Comparison of ENCODE assay signal across 9 mouse cellular contexts in the genomic region with DNA sequence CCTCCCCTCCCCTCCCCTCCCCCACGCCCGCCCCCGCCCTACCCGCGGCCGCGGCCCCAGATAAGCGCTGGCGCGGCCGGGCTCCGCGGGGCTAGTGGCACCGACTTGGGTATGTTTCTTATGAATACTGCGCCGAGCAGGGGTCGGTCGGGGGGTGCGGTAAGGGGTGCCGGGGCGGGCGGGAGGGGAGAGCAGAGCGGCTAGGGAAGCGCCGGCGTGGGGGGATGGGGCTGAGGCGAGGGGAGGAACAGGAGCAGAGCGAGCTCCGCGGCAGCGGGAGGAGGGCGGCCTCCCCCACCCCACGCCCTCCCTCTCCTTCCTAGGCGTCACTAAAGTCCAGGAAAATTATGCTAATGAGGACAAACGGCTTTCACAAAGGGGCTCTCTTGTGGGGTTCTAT. TPM values are rescaled to one million over a fixed set of nuclear protein-coding genes. Genes with fewer than 3 reads are reported as not detected.
DNase-seq lines count a peak whose midpoint lies in the region; ATAC-seq and TF ChIP-seq lines count a peak whose summit lies in the region.
"Had no signal": no experiment of that assay in that cellular context is flagged by ENCODE, and none has a peak within 500 bp of the region (broad histone marks: within the 10 kb centered on the region; RNA-seq: fewer than 3 reads in every experiment).

No protein-coding gene starts in this region.

- peak; percentile 55 for DNase-seq in gastrocnemius, adult 2 months
- DNase-seq in gastrocnemius, postnatal 25 days, result no peak
- peak; percentile 54 for DNase-seq in lung, postnatal 36 days
- no peak for DNase-seq in layer of hippocampus, adult 9-11 months
- DNase-seq in gastrocnemius, adult 8-10 months (ENCODE audit: low spot score in 2 of 2), result no peak
- DNase-seq: right cerebral cortex, postnatal 4 days had no signal

- 0% methylated on average over 24 of the region's 35 CpGs for WGBS in embryonic facial prominence, embryonic 13.5 days
- WGBS in kidney, embryonic 16.5 days, result under 1% methylated on average over 13 of the region's 35 CpGs

- peak overlapping the region; percentile 71 for H3K27ac ChIP-seq in gastrocnemius, adult 2 months
- H3K27ac ChIP-seq in embryonic facial prominence, embryonic 13.5 days, result no peak overlapping the region
- peak overlapping the region; percentile 97 for H3K27ac ChIP-seq in kidney, embryonic 16.5 days (ENCODE audit: low read length)

- H3K4me1 ChIP-seq in embryonic facial prominence, embryonic 13.5 days, result peaks cover 7% of the 10 kb centered on the region
- H3K4me1 ChIP-seq in kidney, embryonic 16.5 days (ENCODE audit: insufficient read depth, low read length), result peaks cover 82% of the 10 kb centered on the region

- TF ChIP-seq CTCF in gastrocnemius, adult 2 months (IDR thresholded peaks at IDR 0.05), result no peak

- intact Hi-C loops in gastrocnemius, adult 2 months (cut with DNase I), result no loop called here

- ATAC-seq in embryonic facial prominence, embryonic 13.5 days (ENCODE audit: insufficient number of reproducible peaks, insufficient read depth, low FRiP score, low TSS enrichment, low read depth), result no peak
- ATAC-seq in kidney, embryonic 16.5 days (ENCODE audit: low FRiP score, low TSS enrichment), result peak; percentile 44
- no peak for ATAC-seq in monocyte, adult 5-6 weeks (replicated peaks; ENCODE audit: insufficient number of reproducible peaks, low FRiP score, low TSS enrichment, poor library complexity, severe bottlenecking)

- H3K36me3 ChIP-seq in embryonic facial prominence, embryonic 13.5 days, result no peaks in the 10 kb centered on the region
- no peaks in the 10 kb centered on the region for H3K36me3 ChIP-seq in kidney, embryonic 16.5 days (ENCODE audit: insufficient read depth, low read length)

- no peaks in the 10 kb centered on the region for H3K9me3 ChIP-seq in embryonic facial prominence, embryonic 13.5 days
- no peaks in the 10 kb centered on the region for H3K9me3 ChIP-seq in kidney, embryonic 16.5 days (ENCODE audit: low read length)

- H3K4me3 ChIP-seq in gastrocnemius, adult 2 months, result peak overlapping the region; percentile 72
- H3K4me3 ChIP-seq in embryonic facial prominence, embryonic 13.5 days, result peak overlapping the region; percentile 11; the same call in 1 of the 2 replicates
- H3K4me3 ChIP-seq in kidney, embryonic 16.5 days (ENCODE audit: low read length), result peak overlapping the region; percentile 63

- no peak overlapping the region for H3K9ac ChIP-seq in embryonic facial prominence, embryonic 13.5 days
- H3K9ac ChIP-seq in kidney, embryonic 16.5 days (replicated peaks; ENCODE audit: low read length), result peak overlapping the region; percentile 89

- H3K4me2 ChIP-seq in embryonic facial prominence, embryonic 13.5 days, result no peak overlapping the region
- H3K4me2 ChIP-seq in kidney, embryonic 16.5 days (replicated peaks; ENCODE audit: low read depth, low read length), result peak overlapping the region; percentile 72

- H3K27me3 ChIP-seq in embryonic facial prominence, embryonic 13.5 days, result peaks cover 99% of the 10 kb centered on the region
- no peaks in the 10 kb centered on the region for H3K27me3 ChIP-seq in kidney, embryonic 16.5 days (ENCODE audit: insufficient read depth, low read length)

RNA-seq across cellular contexts. Expression of a gene that starts 1.4 kb away (rescaled TPM):
- total RNA-seq in gastrocnemius, adult 2 months (2021), result under 1 TPM in 1 of 2 experiments, not detected in 1; 0.10 TPM
- not detected for total RNA-seq in gastrocnemius, postnatal 25 days (2021)
- 0.08 TPM in 1 of 2 replicates, not detected in the other for polyA plus RNA-seq in embryonic facial prominence, embryonic 13.5 days (2015; fragmentation: Nextera tagmentation; extraction: Ambion mirVana)
- 1.7 and 2.5 TPM in 2 replicates for polyA plus RNA-seq in kidney, embryonic 16.5 days (2015; fragmentation: Nextera tagmentation; extraction: Ambion mirVana)
- total RNA-seq in monocyte, adult 5-6 weeks (2017), result not detected in 3 replicates
- under 1 TPM in 1 of 4 experiments, not detected in 3; 0.13 TPM for total RNA-seq in gastrocnemius, adult 8-10 months (2022)

RNA-seq across cellular contexts. Expression of a gene that starts 11.2 kb away (rescaled TPM):
- under 1 TPM; 0.47 to 0.56 TPM for total RNA-seq in gastrocnemius, adult 2 months (2021)
- under 1 TPM; 0.28 to 0.83 TPM for total RNA-seq in gastrocnemius, postnatal 25 days (2021)
- polyA plus RNA-seq in embryonic facial prominence, embryonic 13.5 days (2015; fragmentation: Nextera tagmentation; extraction: Ambion mirVana), result 0.19 and 1.6 TPM in 2 replicates
- polyA plus RNA-seq in kidney, embryonic 16.5 days (2015; fragmentation: Nextera tagmentation; extraction: Ambion mirVana), result 2.1 and 2.6 TPM in 2 replicates
- total RNA-seq in monocyte, adult 5-6 weeks (2017), result not detected in 3 replicates
- total RNA-seq in gastrocnemius, adult 8-10 months (2022), result under 1 TPM; 0.19 to 0.65 (median 0.58) TPM

RNA-seq across cellular contexts. Expression of a gene that starts 15.7 kb away (rescaled TPM):
- 1 to 10 TPM; 2.7 to 3.3 TPM for total RNA-seq in gastrocnemius, adult 2 months (2021)
- 1 to 10 TPM; 2.3 to 2.8 TPM for total RNA-seq in gastrocnemius, postnatal 25 days (2021)
- polyA plus RNA-seq in embryonic facial prominence, embryonic 13.5 days (2015; fragmentation: Nextera tagmentation; extraction: Ambion mirVana), result 0.46 TPM in 1 of 2 replicates, not detected in the other
- 1.2 and 1.4 TPM in 2 replicates for polyA plus RNA-seq in kidney, embryonic 16.5 days (2015; fragmentation: Nextera tagmentation; extraction: Ambion mirVana)
- not detected in 3 replicates for total RNA-seq in monocyte, adult 5-6 weeks (2017)
- 1 to 10 TPM; 1.8 to 2.8 (median 2.1) TPM for total RNA-seq in gastrocnemius, adult 8-10 months (2022)

RNA-seq across cellular contexts. Expression of a gene that starts 17.7 kb away (rescaled TPM):
- under 1 TPM; 0.13 to 0.22 TPM for total RNA-seq in gastrocnemius, adult 2 months (2021)
- total RNA-seq in gastrocnemius, postnatal 25 days (2021), result under 1 TPM in 1 of 2 experiments, not detected in 1; 0.21 TPM
- 0.21 and 0.84 TPM in 2 replicates for polyA plus RNA-seq in embryonic facial prominence, embryonic 13.5 days (2015; fragmentation: Nextera tagmentation; extraction: Ambion mirVana)
- polyA plus RNA-seq in kidney, embryonic 16.5 days (2015; fragmentation: Nextera tagmentation; extraction: Ambion mirVana), result 0.81 and 0.82 TPM in 2 replicates
- total RNA-seq in monocyte, adult 5-6 weeks (2017), result not detected in 3 replicates
- under 1 TPM in 2 of 4 experiments, not detected in 2; 0.16 to 0.17 TPM for total RNA-seq in gastrocnemius, adult 8-10 months (2022)

RNA-seq across cellular contexts. Expression of a gene that starts 28.5 kb away (rescaled TPM):
- total RNA-seq in gastrocnemius, adult 2 months (2021), result 1 to 10 TPM; 2.2 to 2.9 TPM
- total RNA-seq in gastrocnemius, postnatal 25 days (2021), result 1 to 10 TPM; 1.9 to 3.5 TPM
- polyA plus RNA-seq in embryonic facial prominence, embryonic 13.5 days (2015; fragmentation: Nextera tagmentation; extraction: Ambion mirVana), result 0.18 and 4.8 TPM in 2 replicates
- 9.0 and 9.5 TPM in 2 replicates for polyA plus RNA-seq in kidney, embryonic 16.5 days (2015; fragmentation: Nextera tagmentation; extraction: Ambion mirVana)
- total RNA-seq in monocyte, adult 5-6 weeks (2017), result 0.39 TPM in 1 of 3 replicates, not detected in the others
- total RNA-seq in gastrocnemius, adult 8-10 months (2022), result 1 to 10 TPM; 1.2 to 1.9 (median 1.5) TPM

Comparison
In these comparisons a context has a peak if more than half of its experiments do, and no peak if none do; other contexts are left out.
1. DNase-seq: peak in gastrocnemius, adult 2 months (single experiment) and lung, postnatal 36 days (single experiment); none in gastrocnemius, postnatal 25 days (single experiment), layer of hippocampus, adult 9-11 months (single experiment) and gastrocnemius, adult 8-10 months (0 of 2).
2. H3K4me3 ChIP-seq: peak in every context shown above with its lines; median percentile 72 in gastrocnemius, adult 2 months; 63 in kidney, embryonic 16.5 days; 11 in embryonic facial prominence, embryonic 13.5 days.